Mouse (Mus musculus): Measurements from ENCODE around the gene Art5.

DNA sequence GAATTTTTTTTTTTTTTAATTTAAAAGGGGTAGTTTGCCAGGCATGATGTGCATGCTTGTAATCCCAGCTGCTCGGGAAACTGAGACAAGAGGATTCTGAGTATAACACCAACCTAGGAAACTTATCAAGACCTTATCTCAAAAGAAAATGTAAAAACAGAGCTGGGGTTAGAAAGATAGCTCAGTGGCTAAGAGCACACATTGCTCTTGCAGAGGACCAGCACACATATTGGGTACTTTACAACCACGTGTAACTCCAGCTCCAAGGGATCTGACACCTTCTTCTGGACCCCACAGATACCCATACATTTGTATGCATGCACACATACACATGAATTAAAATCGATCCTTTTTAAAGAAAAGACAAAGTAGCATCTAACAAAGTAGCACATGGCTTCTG, 47.9 kb downstream of the Art5 start:
- TF ChIP-seq CTCF (conservative IDR thresholded peaks at IDR 0.05; ENCODE audit: insufficient read depth, insufficient read length, low read depth, low read length), result no peak
- TF ChIP-seq POLR2A (IDR thresholded peaks at IDR 0.05; ENCODE audit: low read depth, low read length), result no peak

Data from kidney, adult 2 months (tissue).